ENCODE assay signal across 12 mouse cellular contexts in genomic region chr7:129650717-129651116, GRCm38 (mm10). TPM values are rescaled to one million over a fixed set of nuclear protein-coding genes. Genes with fewer than 3 reads are reported as not detected.
DNase-seq lines count a peak whose midpoint lies in the region; ATAC-seq and TF ChIP-seq lines count a peak whose summit lies in the region.
"Had no signal": no experiment of that assay in that cellular context is flagged by ENCODE, and none has a peak within 500 bp of the region (broad histone marks: within the 10 kb centered on the region; RNA-seq: fewer than 3 reads in every experiment).

No protein-coding gene starts in this region.

- H3K9me3 ChIP-seq in lung, embryonic 14.5 days (ENCODE audit: low read depth, low read length): no peaks in the 10 kb centered on the region
- no peaks in the 10 kb centered on the region for H3K9me3 ChIP-seq in hindbrain, postnatal 0 days (ENCODE audit: low read length)
- H3K9me3 ChIP-seq: midbrain, embryonic 12.5 days had no signal

- no peak overlapping the region for H3K27ac ChIP-seq in lung, embryonic 14.5 days (ENCODE audit: low read depth)
- no peak overlapping the region for H3K27ac ChIP-seq in hindbrain, postnatal 0 days
- H3K27ac ChIP-seq: midbrain, embryonic 12.5 days had no signal

- peak; percentile 50; the same call in 1 of the 2 replicates for ATAC-seq in lung, embryonic 14.5 days (ENCODE audit: insufficient read depth)
- no peak; the same call in 1 of the 2 replicates for ATAC-seq in hindbrain, postnatal 0 days

- TF ChIP-seq CTCF in lung, embryonic 14.5 days (IDR thresholded peaks at IDR 0.05; ENCODE audit: low read depth): no peak
- no peak for TF ChIP-seq CTCF in brain, embryonic 14.5 days (IDR thresholded peaks at IDR 0.05; ENCODE audit: borderline replicate concordance, extremely low read depth, insufficient read depth, insufficient read length)
- no peak for TF ChIP-seq CTCF in hindbrain, postnatal 0 days (IDR thresholded peaks at IDR 0.05; ENCODE audit: low read depth)

- no peaks in the 10 kb centered on the region for H3K27me3 ChIP-seq in lung, embryonic 14.5 days (ENCODE audit: insufficient read depth, low read length)
- no peaks in the 10 kb centered on the region for H3K27me3 ChIP-seq in hindbrain, postnatal 0 days (ENCODE audit: insufficient read depth, low read length)

- no peak overlapping the region for H3K4me3 ChIP-seq in lung, embryonic 14.5 days (ENCODE audit: low read depth, low read length)
- no peak overlapping the region for H3K4me3 ChIP-seq in hindbrain, postnatal 0 days (ENCODE audit: low read length)
- H3K4me3 ChIP-seq: midbrain, embryonic 12.5 days had no signal

- no peaks in the 10 kb centered on the region for H3K36me3 ChIP-seq in lung, embryonic 14.5 days (ENCODE audit: insufficient read depth)
- no peaks in the 10 kb centered on the region for H3K36me3 ChIP-seq in hindbrain, postnatal 0 days (ENCODE audit: insufficient read depth, low read length)
- H3K36me3 ChIP-seq: midbrain, embryonic 12.5 days had no signal

- no peak for TF ChIP-seq POLR2A in brain, embryonic 14.5 days (IDR thresholded peaks at IDR 0.05; ENCODE audit: borderline replicate concordance, extremely low read depth, insufficient read depth, insufficient read length, poor library complexity, severe bottlenecking)

- no peak overlapping the region for H3K9ac ChIP-seq in lung, embryonic 14.5 days
- no peak overlapping the region for H3K9ac ChIP-seq in hindbrain, postnatal 0 days (replicated peaks; ENCODE audit: low read length)
- H3K9ac ChIP-seq: midbrain, embryonic 12.5 days had no signal

- DNase-seq in cerebellum, postnatal 10 days: peak; percentile 42 to 47
- DNase-seq in cerebellum, adult 9-10 months: no peak
- peak; percentile 86 for DNase-seq in lung, embryonic 14.5 days
- no peak for DNase-seq in lung, adult 18-20 months
- DNase-seq in brain, embryonic 14.5 days (ENCODE audit: low read depth): peak; percentile 93
- DNase-seq in hindbrain, postnatal 0 days (ENCODE audit: low spot score): peak; percentile 77
- DNase-seq in kidney, adult 11 months: no peak
- DNase-seq in kidney, postnatal 4 days: no peak
- DNase-seq: cerebellum, adult 8-10 months; kidney, postnatal 14 days; right cerebral cortex, postnatal 4 days had no signal

- H3K4me1 ChIP-seq in lung, embryonic 14.5 days (ENCODE audit: insufficient read depth): peaks cover 5% of the 10 kb centered on the region; the same call in 1 of the 2 replicates
- peaks cover 5% of the 10 kb centered on the region; the same call in 1 of the 2 replicates for H3K4me1 ChIP-seq in hindbrain, postnatal 0 days (ENCODE audit: insufficient read depth, low read length)

- H3K4me2 ChIP-seq in lung, embryonic 14.5 days: no peak overlapping the region
- no peak overlapping the region for H3K4me2 ChIP-seq in hindbrain, postnatal 0 days (ENCODE audit: low read depth, low read length)
- H3K4me2 ChIP-seq: midbrain, embryonic 12.5 days had no signal

- 57% methylated on average over 5 of the region's 5 CpGs for WGBS in lung, embryonic 14.5 days
- 45% methylated on average over 5 of the region's 5 CpGs for WGBS in hindbrain, postnatal 0 days

RNA-seq across cellular contexts. Expression of gene Wdr11, which starts 59.1 kb away (rescaled TPM):
- 38.6 and 41.1 TPM in 2 replicates for polyA plus RNA-seq in lung, embryonic 14.5 days (2014; fragmentation: Nextera tagmentation; extraction: Ambion mirVana)
- polyA plus RNA-seq in brain, embryonic 14.5 days (2012; rRNA removed): 34.2 and 38.2 TPM in 2 replicates
- 40.2 and 42.4 TPM in 2 replicates for total RNA-seq in hindbrain, postnatal 0 days (2014; rRNA removed)
- 25.2 and 26.1 TPM in 2 replicates for polyA plus RNA-seq in hindbrain, postnatal 0 days (2015; fragmentation: Nextera tagmentation; extraction: Ambion mirVana)

Comparison
In these comparisons a context has a peak if more than half of its experiments do, and no peak if none do; other contexts are left out.
1. DNase-seq: peak in cerebellum, postnatal 10 days (2 of 2), lung, embryonic 14.5 days (single experiment), brain, embryonic 14.5 days (single experiment) and hindbrain, postnatal 0 days (single experiment); none in cerebellum, adult 9-10 months (single experiment), lung, adult 18-20 months (0 of 2), kidney, adult 11 months (single experiment) and kidney, postnatal 4 days (0 of 2).